ENCODE assay signal across 7 mouse cellular contexts in genomic region chr4:137995399-137995798, GRCm38 (mm10). TPM values are rescaled to one million over a fixed set of nuclear protein-coding genes. Genes with fewer than 3 reads are reported as not detected.
DNase-seq lines count a peak whose midpoint lies in the region; ATAC-seq and TF ChIP-seq lines count a peak whose summit lies in the region.

No protein-coding gene starts in this region.

- no peak for TF ChIP-seq EP300 in heart, postnatal 0 days (IDR thresholded peaks at IDR 0.05; ENCODE audit: low read depth)

- ATAC-seq in heart, postnatal 0 days (ENCODE audit: insufficient read depth, low read depth): no peak
- ATAC-seq in limb, embryonic 11.5 days (ENCODE audit: insufficient number of reproducible peaks, low FRiP score, low TSS enrichment, low read depth): no peak
- no peak for ATAC-seq in midbrain, embryonic 15.5 days (replicated peaks)

- peak overlapping the region; percentile 59 for H3K9ac ChIP-seq in heart, postnatal 0 days (replicated peaks; ENCODE audit: low read depth, low read length)
- H3K9ac ChIP-seq in limb, embryonic 11.5 days (ENCODE audit: low read length): no peak overlapping the region
- no peak overlapping the region for H3K9ac ChIP-seq in midbrain, embryonic 15.5 days

- peaks cover 11% of the 10 kb centered on the region for H3K36me3 ChIP-seq in heart, postnatal 0 days (replicated peaks; ENCODE audit: control insufficient read depth, insufficient read depth, low read length)
- peaks cover 20% of the 10 kb centered on the region for H3K36me3 ChIP-seq in limb, embryonic 11.5 days (ENCODE audit: control insufficient read depth, insufficient read depth, low read length)
- H3K36me3 ChIP-seq in midbrain, embryonic 15.5 days (replicated peaks): no peaks in the 10 kb centered on the region; the same call in 1 of the 2 replicates

- peaks cover 29% of the 10 kb centered on the region for H3K4me1 ChIP-seq in heart, postnatal 0 days (ENCODE audit: control insufficient read depth, insufficient read depth)
- peaks cover 12% of the 10 kb centered on the region for H3K4me1 ChIP-seq in limb, embryonic 11.5 days (ENCODE audit: control insufficient read depth, insufficient read depth, low read length)
- H3K4me1 ChIP-seq in midbrain, embryonic 15.5 days: peaks cover 48% of the 10 kb centered on the region

- WGBS in heart, postnatal 0 days: 29% methylated on average over 12 of the region's 12 CpGs
- 87% methylated on average over 12 of the region's 12 CpGs for WGBS in limb, embryonic 11.5 days
- 78% methylated on average over 12 of the region's 12 CpGs for WGBS in midbrain, embryonic 15.5 days

- H3K9me3 ChIP-seq in heart, postnatal 0 days (replicated peaks; ENCODE audit: control insufficient read depth, low read length): 0 out of 2 replicates have a peak, but pooled peaks cover 3% of the 10 kb centered on the region
- no peaks in the 10 kb centered on the region for H3K9me3 ChIP-seq in limb, embryonic 11.5 days (ENCODE audit: control insufficient read depth, low read length)
- H3K9me3 ChIP-seq in midbrain, embryonic 15.5 days: no peaks in the 10 kb centered on the region

- H3K4me2 ChIP-seq in heart, postnatal 0 days (ENCODE audit: low read depth, low read length): peak overlapping the region; percentile 84
- peak overlapping the region; percentile 71 for H3K4me2 ChIP-seq in limb, embryonic 11.5 days (ENCODE audit: low read depth, severe bottlenecking)
- H3K4me2 ChIP-seq in midbrain, embryonic 15.5 days: peak overlapping the region; percentile 66

- no peaks in the 10 kb centered on the region for H3K27me3 ChIP-seq in heart, postnatal 0 days (ENCODE audit: control insufficient read depth, insufficient read depth, low read length)
- H3K27me3 ChIP-seq in limb, embryonic 11.5 days (ENCODE audit: control insufficient read depth, insufficient read depth, low read length): 0 out of 2 replicates have a peak, but pooled peaks cover 3% of the 10 kb centered on the region
- no peaks in the 10 kb centered on the region for H3K27me3 ChIP-seq in midbrain, embryonic 15.5 days (replicated peaks)

- peak overlapping the region; percentile 96 for H3K4me3 ChIP-seq in heart, postnatal 0 days (ENCODE audit: low read depth, low read length)
- peak overlapping the region; percentile 98; the same call in 1 of the 2 replicates for H3K4me3 ChIP-seq in limb, embryonic 11.5 days (ENCODE audit: low read depth, low read length)
- peak overlapping the region; percentile 69 for H3K4me3 ChIP-seq in midbrain, embryonic 15.5 days

- TF ChIP-seq CTCF in heart, postnatal 0 days (IDR thresholded peaks at IDR 0.05; ENCODE audit: low read depth): no peak

- H3K27ac ChIP-seq in heart, postnatal 0 days (ENCODE audit: low read depth): peak overlapping the region; percentile 18; the same call in 1 of the 2 replicates
- no peak overlapping the region for H3K27ac ChIP-seq in limb, embryonic 11.5 days (replicated peaks; ENCODE audit: low read depth, low read length)
- no peak overlapping the region for H3K27ac ChIP-seq in midbrain, embryonic 15.5 days

- DNase-seq in adipocyte (ENCODE audit: low spot score): peak; percentile 12
- DNase-seq in cerebellum, postnatal 25 days: peak; percentile 55 to 66
- DNase-seq in heart, postnatal 0 days (ENCODE audit: low spot score): peak; percentile 7
- DNase-seq in limb, embryonic 11.5 days (ENCODE audit: low spot score): no peak
- no peak for DNase-seq in thymus, postnatal 14 days
- DNase-seq in spleen, postnatal 10 days (ENCODE audit: low spot score in 2 of 2): no peak

RNA-seq across cellular contexts. Expression of gene Eif4g3, which starts 2.6 kb away (rescaled TPM):
- total RNA-seq in heart, postnatal 0 days (2014; rRNA removed; ENCODE audit: low replicate concordance): 10.7 and 15.9 TPM in 2 replicates
- polyA plus RNA-seq in heart, postnatal 0 days (2015; fragmentation: Nextera tagmentation; extraction: Ambion mirVana): 9.8 and 11.1 TPM in 2 replicates
- 45.5 and 51.3 TPM in 2 replicates for polyA plus RNA-seq in limb, embryonic 11.5 days (2014; fragmentation: Nextera tagmentation; extraction: Ambion mirVana)
- polyA plus RNA-seq in midbrain, embryonic 15.5 days (2015; fragmentation: Nextera tagmentation; extraction: Ambion mirVana): 55.7 and 58.5 TPM in 2 replicates

Comparison
In these comparisons a context has a peak if more than half of its experiments do, and no peak if none do; other contexts are left out.
1. DNase-seq: peak in adipocyte (single experiment), cerebellum, postnatal 25 days (2 of 2) and heart, postnatal 0 days (single experiment); none in limb, embryonic 11.5 days (single experiment), thymus, postnatal 14 days (single experiment) and spleen, postnatal 10 days (0 of 2).
2. Peak in every context shown above with its lines, with median percentiles within 50 percentile points of each other: H3K4me2 ChIP-seq and H3K4me3 ChIP-seq.